ENCODE assay signal across 8 mouse cellular contexts in the genomic region with DNA sequence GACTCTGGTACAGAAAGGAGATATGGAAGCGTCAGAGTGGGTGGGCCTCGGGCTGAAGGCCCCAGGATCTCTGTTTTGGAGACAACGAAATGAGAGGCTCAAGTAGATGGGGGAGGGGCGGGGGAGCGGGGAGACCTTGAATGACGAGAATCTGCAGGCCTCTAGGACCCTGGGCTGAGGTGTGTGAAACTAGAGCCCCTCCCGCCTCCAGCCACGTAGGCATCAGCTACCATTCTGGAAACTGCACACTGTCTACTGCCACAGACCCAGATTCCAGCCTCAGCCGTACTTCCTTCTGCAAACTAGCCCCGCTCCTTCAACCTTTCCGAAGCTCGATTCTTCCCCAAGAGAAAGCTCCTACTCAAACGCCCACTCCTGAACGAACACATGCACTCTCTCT. TPM values are rescaled to one million over a fixed set of nuclear protein-coding genes. Genes with fewer than 3 reads are reported as not detected.
DNase-seq lines count a peak whose midpoint lies in the region; ATAC-seq lines count a peak whose summit lies in the region.

No protein-coding gene starts in this region.

- no peaks in the 10 kb centered on the region for H3K9me3 ChIP-seq in liver, embryonic 11.5 days (ENCODE audit: control insufficient read depth, low read length)

- peak; percentile 55 for DNase-seq in layer of hippocampus, adult 11-12 months (ENCODE audit: low spot score)
- no peak for DNase-seq in layer of hippocampus, postnatal 25 days (ENCODE audit: extremely low spot score in 1 of 2, low spot score in 1 of 2)
- DNase-seq in cerebellum, adult 9-11 months: peak; percentile 71
- peak; percentile 50 to 57 for DNase-seq in frontal cortex, postnatal 14 days (ENCODE audit: low spot score in 2 of 2)
- no peak for DNase-seq in liver, embryonic 11.5 days (ENCODE audit: low spot score)
- peak; percentile 49 for DNase-seq in right cerebral cortex, postnatal 25 days
- no peak for DNase-seq in testis, postnatal 14 days (ENCODE audit: low spot score)
- DNase-seq in gastrocnemius, postnatal 4 days (ENCODE audit: low spot score in 2 of 2): no peak

- H3K4me3 ChIP-seq in liver, embryonic 11.5 days (ENCODE audit: low read depth, low read length): peak overlapping the region; percentile 57

- H3K4me2 ChIP-seq in liver, embryonic 11.5 days: peak overlapping the region; percentile 80

- peak overlapping the region; percentile 78; the same call in 1 of the 2 replicates for H3K27ac ChIP-seq in liver, embryonic 11.5 days (ENCODE audit: low read depth, low read length)

- ATAC-seq in liver, embryonic 11.5 days (replicated peaks; ENCODE audit: low FRiP score): no peak

- no peak overlapping the region; the same call in 1 of the 2 replicates for H3K9ac ChIP-seq in liver, embryonic 11.5 days (ENCODE audit: low read depth, low read length)

- WGBS in liver, embryonic 11.5 days: 17% methylated on average over 14 of the region's 14 CpGs

- H3K36me3 ChIP-seq in liver, embryonic 11.5 days (ENCODE audit: control insufficient read depth, insufficient read depth, low read length): no peaks in the 10 kb centered on the region

- no peaks in the 10 kb centered on the region; the same call in 1 of the 2 replicates for H3K4me1 ChIP-seq in liver, embryonic 11.5 days (replicated peaks; ENCODE audit: control insufficient read depth, insufficient read depth, low read length)

- peaks cover 63% of the 10 kb centered on the region for H3K27me3 ChIP-seq in liver, embryonic 11.5 days (replicated peaks; ENCODE audit: control insufficient read depth, insufficient read depth, low read length)

RNA-seq across cellular contexts. Expression of a gene that starts 1.2 kb away (rescaled TPM):
- total RNA-seq in layer of hippocampus, postnatal 25 days (2021): 10 to 100 TPM; 18.5 to 30.1 TPM
- 8.6 and 11.3 TPM in 2 replicates for polyA plus RNA-seq in liver, embryonic 11.5 days (2014; fragmentation: Nextera tagmentation; extraction: Ambion mirVana)
- 10 to 100 TPM; 57.3 to 62.8 TPM for total RNA-seq in gastrocnemius, postnatal 4 days (2021)

RNA-seq across cellular contexts. Expression of a gene that starts 7.5 kb away (rescaled TPM):
- total RNA-seq in layer of hippocampus, postnatal 25 days (2021): 100 to 1,000 TPM; 184 to 196 TPM
- polyA plus RNA-seq in liver, embryonic 11.5 days (2014; fragmentation: Nextera tagmentation; extraction: Ambion mirVana): 0.17 and 0.32 TPM in 2 replicates
- 1 to 10 TPM; 1.2 to 1.3 TPM for total RNA-seq in gastrocnemius, postnatal 4 days (2021)

RNA-seq across cellular contexts. Expression of a gene that starts 16.2 kb away (rescaled TPM):
- under 1 TPM in 1 of 2 experiments, not detected in 1; 0.26 TPM for total RNA-seq in layer of hippocampus, postnatal 25 days (2021)
- 0.29 and 0.74 TPM in 2 replicates for polyA plus RNA-seq in liver, embryonic 11.5 days (2014; fragmentation: Nextera tagmentation; extraction: Ambion mirVana)
- 10 to 100 TPM; 13.6 to 14.3 TPM for total RNA-seq in gastrocnemius, postnatal 4 days (2021)

RNA-seq across cellular contexts. Expression of a gene that starts 27.0 kb away (rescaled TPM):
- total RNA-seq in layer of hippocampus, postnatal 25 days (2021): 1 to 10 TPM; 1.1 to 1.2 TPM
- polyA plus RNA-seq in liver, embryonic 11.5 days (2014; fragmentation: Nextera tagmentation; extraction: Ambion mirVana): 223 and 224 TPM in 2 replicates
- 10 to 100 TPM; 27.9 to 28.2 TPM for total RNA-seq in gastrocnemius, postnatal 4 days (2021)

RNA-seq across cellular contexts. Expression of a gene that starts 27.0 kb away (rescaled TPM):
- total RNA-seq in layer of hippocampus, postnatal 25 days (2021): 100 to 1,000 TPM; 164 to 183 TPM
- 115 and 118 TPM in 2 replicates for polyA plus RNA-seq in liver, embryonic 11.5 days (2014; fragmentation: Nextera tagmentation; extraction: Ambion mirVana)
- total RNA-seq in gastrocnemius, postnatal 4 days (2021): 10 to 100 TPM; 81.7 to 85.9 TPM

Comparison
In these comparisons a context has a peak if more than half of its experiments do, and no peak if none do; other contexts are left out.
1. DNase-seq: peak in layer of hippocampus, adult 11-12 months (single experiment), cerebellum, adult 9-11 months (single experiment), frontal cortex, postnatal 14 days (2 of 2) and right cerebral cortex, postnatal 25 days (single experiment); none in layer of hippocampus, postnatal 25 days (0 of 2), liver, embryonic 11.5 days (single experiment), testis, postnatal 14 days (single experiment) and gastrocnemius, postnatal 4 days (0 of 2).
2. RNA of a gene that starts 7.5 kb away (total RNA-seq): 184 to 196 TPM in layer of hippocampus, postnatal 25 days; 1.2 to 1.3 TPM in gastrocnemius, postnatal 4 days; every median in the first group is over 10 times any median in the second.
3. RNA of a gene that starts 16.2 kb away (total RNA-seq): 13.6 to 14.3 TPM in gastrocnemius, postnatal 4 days; 0.26 TPM in layer of hippocampus, postnatal 25 days; every median in the first group is over 10 times any median in the second.